Mouse (Mus musculus) c-Kit-positive CD71-positive TER-119-positive erythroid progenitor cells, embryonic 14.5 days (primary cell): ENCODE measurements around the gene Dcun1d4.

Source experiments
- DNase-seq: peaks from one replicate; pipeline ENCODE4 v3.0.0-alpha.2; 2013; ENCODE audit warnings: low spot score

Gene Dcun1d4

DNA sequence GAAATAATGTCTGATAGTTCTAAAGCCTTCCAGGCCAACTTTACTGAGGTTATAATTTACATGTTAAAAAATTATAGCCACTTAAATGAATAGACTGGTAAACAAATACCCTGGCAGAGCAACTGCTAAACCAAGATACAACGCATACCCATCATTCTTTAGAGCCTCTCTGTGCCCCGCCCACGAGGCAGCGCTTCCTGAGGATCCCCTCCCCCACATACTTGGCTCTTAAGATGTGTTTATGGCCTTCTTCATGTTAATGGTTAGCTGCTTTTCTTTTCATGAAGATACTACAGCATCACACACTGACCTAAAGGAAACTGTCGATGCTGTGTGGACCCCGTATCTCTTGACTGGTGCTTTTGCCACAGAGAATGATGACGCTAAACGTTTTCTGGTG is 17.8 kb downstream of the Dcun1d4 start:
- no peak for DNase-seq

DNA sequence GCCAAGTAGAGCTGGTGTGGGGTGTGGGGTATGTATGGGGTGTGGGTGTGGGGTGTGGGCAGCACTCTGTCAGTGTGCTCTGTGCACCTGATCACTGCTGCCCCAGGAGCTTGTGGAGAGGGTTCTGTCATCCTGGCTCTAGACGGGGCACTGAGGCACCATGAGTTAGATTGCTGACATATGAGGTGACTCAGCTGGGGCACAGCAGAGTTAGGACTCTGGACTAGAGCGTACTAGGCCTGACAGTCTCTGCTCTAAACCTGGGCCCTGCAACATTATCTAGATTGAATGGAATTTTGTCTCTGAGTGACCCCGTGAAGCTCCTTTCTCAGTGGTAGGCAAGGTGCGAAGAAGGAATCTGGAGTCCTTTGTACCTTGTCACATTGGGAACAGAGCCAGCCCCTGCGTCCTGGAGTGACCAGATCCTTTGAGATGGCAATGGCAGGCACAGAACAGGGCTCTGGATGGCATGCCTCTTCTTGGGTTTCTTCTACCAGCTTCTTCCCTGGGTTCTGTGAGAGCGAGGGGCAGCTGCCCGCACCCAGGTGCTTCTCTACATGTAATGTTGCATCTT is 20.2 kb downstream of the Dcun1d4 start:
- DNase-seq: no peak

- no peak for DNase-seq
Observed at GRCm38 (mm10) chr5:73502422-73502821, 21.6 kb downstream of the Dcun1d4 start.

- DNase-seq: peak; percentile 28
Observed at GRCm38 (mm10) chr5:73503015-73503757, 22.4 kb downstream of the Dcun1d4 start.

DNA sequence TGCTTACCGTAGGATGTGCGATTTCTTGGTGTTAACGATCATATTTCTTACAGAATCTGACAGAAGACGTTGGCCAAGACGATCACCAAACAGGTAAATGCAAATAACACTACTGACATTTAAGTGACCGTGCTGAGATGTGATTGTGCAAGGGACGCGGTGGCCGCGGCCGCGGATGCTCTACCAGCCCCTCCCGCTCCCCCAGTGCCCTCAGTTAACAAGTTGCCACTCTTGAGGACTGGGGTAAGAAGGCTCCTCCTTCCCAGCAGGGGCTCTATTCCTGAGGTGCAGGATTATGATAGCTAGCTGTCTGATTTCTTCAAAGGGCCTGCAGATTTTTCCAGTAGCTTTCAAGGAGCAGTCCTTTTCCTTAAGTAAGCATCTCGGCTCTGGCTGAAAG is 30.3 kb downstream of the Dcun1d4 start:
- DNase-seq: no peak

DNA sequence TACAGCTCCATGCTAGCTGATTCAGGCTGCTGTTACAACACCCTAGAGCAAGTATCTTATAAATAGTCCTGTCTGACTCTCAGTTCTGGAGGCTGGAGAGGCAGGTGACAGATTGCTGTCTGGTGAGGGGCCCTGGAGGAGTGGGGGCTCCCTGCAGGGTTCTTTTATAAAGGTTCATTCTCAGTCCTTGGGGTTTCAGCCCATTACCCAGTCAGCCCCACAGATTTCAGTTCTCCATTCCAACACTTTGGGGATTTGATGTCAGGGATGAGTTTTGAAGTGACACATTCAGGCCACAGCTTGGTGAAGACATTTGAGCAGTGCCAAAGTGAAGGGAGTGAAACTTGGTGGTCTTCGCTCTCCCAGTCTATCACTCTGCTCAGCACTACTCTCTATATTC is 31.4 kb downstream of the Dcun1d4 start:
- no peak for DNase-seq

GRCm38 (mm10) chr5:73512661-73513060 is 31.9 kb downstream of the Dcun1d4 start:
- DNase-seq: no peak

DNA sequence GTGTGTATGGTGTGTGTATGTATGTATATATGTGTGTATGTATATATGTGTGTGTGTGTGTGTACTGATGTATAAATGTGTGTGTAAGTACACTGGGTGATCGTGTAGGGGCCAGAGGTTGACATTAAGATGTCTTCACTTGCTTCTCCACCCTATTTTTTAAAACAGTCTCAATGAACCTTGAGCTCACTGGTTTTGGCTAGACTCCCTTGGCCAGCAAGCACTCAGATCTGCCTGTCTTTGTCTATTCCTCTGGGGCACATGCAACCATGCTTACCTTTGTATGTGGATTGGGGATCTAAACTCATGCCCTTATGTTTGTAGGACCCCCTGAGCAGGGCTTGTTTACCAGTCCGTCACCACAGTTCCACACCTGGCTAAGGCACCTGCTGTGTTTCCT is 33.4 kb downstream of the Dcun1d4 start:
- DNase-seq: no peak

- no peak for DNase-seq
Observed at GRCm38 (mm10) chr5:73517299-73517698, 36.5 kb downstream of the Dcun1d4 start.

- no peak for DNase-seq
Observed at GRCm38 (mm10) chr5:73518424-73519211, 37.8 kb downstream of the Dcun1d4 start.

DNA sequence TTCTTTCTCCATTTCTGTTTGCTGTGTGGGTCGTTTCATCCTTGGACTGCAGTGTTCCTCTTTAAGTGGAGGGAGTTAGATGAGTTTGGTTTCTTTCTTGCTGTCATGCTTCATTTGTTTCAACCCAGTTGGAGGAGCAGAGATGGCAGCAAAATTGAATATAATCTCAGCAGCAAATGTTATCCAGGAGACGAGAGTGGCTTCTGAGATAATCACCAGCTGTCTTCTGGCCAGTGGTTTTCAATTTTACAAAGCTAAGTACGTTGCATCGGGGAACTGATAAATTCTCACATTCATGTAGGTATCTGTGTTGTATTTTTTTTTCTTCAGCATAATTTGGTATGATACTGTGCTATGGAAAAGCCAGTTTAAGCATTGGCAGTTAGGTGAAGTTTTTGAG is 40.0 kb downstream of the Dcun1d4 start:
- DNase-seq: no peak

DNA sequence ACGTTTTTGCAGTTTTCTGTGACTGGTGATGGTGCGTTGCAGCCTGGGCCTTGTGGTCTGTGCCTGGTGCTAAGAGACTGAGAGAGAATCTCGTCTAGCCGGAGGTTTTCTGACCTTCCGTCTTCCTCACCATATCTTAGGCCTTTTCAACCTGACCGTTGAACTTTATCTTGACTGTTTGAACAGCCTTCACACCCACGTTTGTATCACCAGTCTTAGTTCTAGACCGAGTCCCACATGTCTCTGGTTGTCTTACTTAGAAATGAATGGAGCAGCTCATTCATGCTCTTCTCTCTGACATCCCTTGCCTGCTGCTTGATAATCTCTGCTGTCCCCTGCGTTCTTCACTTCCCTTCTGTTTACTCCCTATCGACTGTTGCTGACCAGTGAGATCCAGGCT is 42.4 kb downstream of the Dcun1d4 start:
- no peak for DNase-seq

- no peak for DNase-seq
Observed at GRCm38 (mm10) chr5:73524300-73525000, 43.6 kb downstream of the Dcun1d4 start.

GRCm38 (mm10) chr5:73532222-73532621 is 51.4 kb downstream of the Dcun1d4 start:
- DNase-seq: no peak

DNA sequence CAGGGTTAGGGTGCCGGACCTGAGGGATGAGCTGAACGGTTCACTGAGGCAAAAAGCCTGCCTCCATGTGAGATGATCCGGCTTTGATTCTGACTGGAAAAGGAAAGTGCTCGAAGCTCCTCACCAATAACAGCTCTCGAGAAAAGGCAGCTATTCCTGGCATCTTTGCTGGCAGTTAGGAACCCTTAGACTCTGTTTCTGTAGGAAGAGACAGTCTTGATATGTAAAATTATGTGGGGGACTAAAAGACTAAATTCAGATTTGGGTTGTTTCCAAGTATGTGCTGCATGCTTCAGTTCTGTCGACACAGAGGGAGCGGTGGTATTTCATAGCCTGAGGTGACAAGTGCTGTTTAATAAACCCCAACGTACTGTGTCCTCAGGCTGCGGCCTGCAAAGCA is 52.1 kb downstream of the Dcun1d4 start:
- DNase-seq: no peak

- DNase-seq: no peak
Observed at GRCm38 (mm10) chr5:73537669-73538068, 56.9 kb downstream of the Dcun1d4 start.

DNA sequence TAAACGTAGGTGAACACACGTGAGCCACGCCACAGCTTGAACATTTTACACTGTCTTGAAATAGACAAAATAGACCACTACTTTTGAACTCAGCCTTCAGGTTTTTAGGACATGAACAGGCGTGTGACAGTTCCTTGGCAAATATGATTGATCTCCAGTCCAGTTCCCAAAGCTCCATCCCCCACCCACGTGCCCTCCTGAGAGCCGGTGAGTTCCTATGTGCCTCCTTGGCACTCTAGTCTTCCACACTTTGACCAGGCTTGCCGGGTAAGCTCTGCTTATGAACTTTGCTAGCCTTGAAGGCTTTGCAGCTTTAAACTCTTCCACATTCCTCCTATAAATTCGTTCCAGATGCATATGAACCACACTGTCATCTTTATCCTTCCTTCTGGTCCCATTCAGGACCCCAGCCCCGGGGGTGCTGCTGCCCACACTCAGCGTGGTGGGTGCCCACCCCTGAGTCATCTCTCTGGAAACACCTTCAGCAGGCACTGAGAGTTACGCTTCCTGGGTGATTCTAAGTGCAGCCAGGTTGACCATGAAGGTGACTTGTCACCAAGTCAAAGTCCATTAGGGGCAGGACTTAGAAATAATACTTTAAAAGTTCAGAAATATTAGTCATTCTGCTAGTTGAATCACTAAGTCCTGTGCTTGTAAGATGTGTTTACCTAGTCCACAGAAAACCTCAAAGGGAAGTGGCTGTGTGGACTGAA is 57.9 kb downstream of the Dcun1d4 start:
- no peak for DNase-seq

DNA sequence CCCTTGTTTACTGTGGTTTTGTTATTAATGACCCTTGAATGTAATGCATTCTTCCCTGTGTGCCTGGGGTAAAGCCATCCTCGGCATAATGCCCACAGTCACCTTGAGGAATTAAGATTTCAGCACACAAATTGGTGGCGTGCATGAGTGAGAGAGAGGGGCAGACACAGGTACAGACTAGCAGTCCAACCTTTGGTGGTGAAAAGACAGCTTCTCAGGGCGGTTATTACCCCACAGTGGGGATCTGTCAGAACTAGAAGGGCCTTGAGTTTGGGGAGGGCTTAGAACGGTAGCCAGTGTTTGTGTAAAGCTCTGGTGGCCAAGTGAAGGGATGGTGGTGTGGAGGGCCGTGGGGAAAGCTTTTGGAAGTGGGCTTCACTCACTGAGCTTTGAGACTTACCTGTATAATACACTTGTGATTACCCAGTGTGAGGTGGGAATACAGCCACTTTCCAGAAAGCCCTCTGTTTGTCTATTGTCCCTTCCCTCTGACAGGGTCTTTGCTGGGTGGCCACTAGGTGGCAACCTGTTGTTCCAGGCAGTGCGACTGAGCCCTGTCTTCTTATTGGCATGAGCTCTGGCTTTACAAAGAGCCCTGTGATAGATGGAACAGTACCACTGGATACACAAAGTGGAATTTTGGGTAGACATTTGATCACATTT is 59.2 kb downstream of the Dcun1d4 start:
- no peak for DNase-seq

DNA sequence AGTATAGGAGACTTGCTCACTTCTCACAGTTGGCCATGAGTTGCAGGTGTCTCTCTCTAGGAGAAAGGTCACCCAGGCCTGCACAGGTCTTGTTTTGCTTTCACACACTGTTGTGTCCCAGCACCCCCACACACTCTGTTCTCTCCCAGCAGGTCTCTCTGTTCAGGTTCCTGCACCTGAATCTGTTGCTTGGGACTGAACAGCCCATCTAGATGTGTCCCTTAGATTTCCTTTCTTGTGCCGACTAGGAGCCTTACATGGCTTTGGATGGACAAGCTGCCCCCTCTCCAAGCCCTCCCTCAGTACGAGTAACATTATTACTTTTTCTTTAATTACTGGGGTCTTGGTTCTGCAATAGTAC is 59.7 kb downstream of the Dcun1d4 start:
- no peak for DNase-seq

DNA sequence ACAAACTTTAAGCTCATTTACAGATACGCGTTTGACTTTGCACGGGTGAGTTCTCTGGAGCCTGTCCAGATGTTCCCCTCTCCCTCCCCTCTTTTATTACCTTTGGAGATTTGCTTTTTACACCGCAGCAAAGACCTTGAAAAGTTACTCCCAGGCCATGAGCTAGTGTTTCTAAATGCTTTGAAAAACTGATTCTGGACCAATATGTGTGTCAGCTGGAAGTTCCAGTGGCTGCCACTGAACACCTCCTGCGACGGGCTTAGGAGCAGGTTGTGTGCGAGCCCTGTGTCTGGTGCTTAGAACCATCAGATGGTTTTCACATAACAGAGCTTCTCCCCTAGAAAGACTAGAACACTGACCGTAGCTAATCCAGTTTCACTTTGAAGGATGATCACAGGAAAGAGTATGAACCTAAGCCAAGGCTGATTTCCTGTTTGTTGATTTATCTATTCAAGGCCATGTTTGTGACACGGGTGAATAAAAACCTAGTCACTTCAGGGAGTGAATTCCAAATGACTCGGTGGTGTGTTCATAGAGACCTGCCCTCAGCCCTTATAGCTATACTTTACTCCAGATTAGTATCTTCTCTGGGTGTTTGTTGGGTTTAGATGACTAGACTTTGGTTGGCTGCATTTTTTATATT is 63.4 kb downstream of the Dcun1d4 start:
- no peak for DNase-seq

DNA sequence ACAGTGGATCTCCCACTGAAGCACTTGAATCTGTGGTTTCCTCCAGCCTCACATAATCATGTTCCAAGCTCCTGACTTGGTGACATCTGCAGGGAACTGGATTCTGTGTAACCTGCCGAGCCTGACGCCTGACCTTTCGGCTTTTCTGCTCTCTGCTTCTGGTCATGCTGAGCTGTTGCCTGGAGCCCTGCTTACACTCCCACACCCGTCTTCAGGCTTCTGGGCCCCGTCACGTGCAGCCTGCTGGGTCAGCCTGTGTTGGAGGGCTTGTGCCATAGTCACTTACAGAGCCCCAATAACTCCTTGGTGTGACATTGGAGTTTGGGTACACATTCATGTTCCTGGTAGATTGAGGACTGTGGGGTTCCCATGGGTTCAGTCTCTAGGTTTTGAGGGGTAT is 64.8 kb downstream of the Dcun1d4 start:
- no peak for DNase-seq
